ENCODE assay signal across 8 mouse cellular contexts in the genomic region with DNA sequence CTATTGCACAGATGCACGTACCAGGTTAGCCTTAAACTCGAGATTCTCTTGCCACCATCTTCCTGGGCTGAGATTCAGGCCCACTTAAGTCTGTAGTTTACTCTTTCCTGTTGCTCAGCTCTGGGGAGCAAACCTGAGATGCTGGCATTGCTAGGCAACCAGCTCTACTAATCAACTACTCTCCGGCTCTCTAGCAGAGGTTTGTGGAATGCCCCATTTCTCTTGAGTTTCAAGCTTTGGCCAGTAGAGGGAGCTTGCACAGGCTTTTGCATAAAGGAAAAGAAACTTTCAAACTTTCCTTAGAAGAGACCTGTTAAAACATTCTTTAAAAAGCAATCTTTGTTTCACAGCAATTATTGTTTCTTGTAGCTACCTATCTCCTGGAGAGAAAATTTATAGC. TPM values are rescaled to one million over a fixed set of nuclear protein-coding genes. Genes with fewer than 3 reads are reported as not detected.
DNase-seq lines count a peak whose midpoint lies in the region; ATAC-seq and TF ChIP-seq lines count a peak whose summit lies in the region.

No protein-coding gene starts in this region.

- TF ChIP-seq EP300 in liver, postnatal 0 days (IDR thresholded peaks at IDR 0.05; ENCODE audit: low read depth) = no peak

- WGBS in liver, adult 2 months = 32% methylated on average over 3 of the region's 3 CpGs
- 37% methylated on average over 3 of the region's 3 CpGs for WGBS in liver, embryonic 11.5 days
- 32% methylated on average over 3 of the region's 3 CpGs for WGBS in forebrain, embryonic 11.5 days
- 36% methylated on average over 3 of the region's 3 CpGs for WGBS in liver, postnatal 0 days (ENCODE audit: insufficient replicate concordance)
- WGBS in neural tube, embryonic 13.5 days = 28% methylated on average over 3 of the region's 3 CpGs

- no peak for ATAC-seq in liver, embryonic 11.5 days (replicated peaks; ENCODE audit: low FRiP score)
- ATAC-seq in forebrain, embryonic 11.5 days (replicated peaks; ENCODE audit: low FRiP score) = 0 out of 2 replicates have a peak, but pooled peaks have one; percentile 51
- no peak for ATAC-seq in liver, postnatal 0 days
- ATAC-seq in neural tube, embryonic 13.5 days (ENCODE audit: low read depth) = 0 out of 2 replicates have a peak, but pooled peaks have one; percentile 53

- no peaks in the 10 kb centered on the region for H3K27me3 ChIP-seq in liver, adult 2 months (ENCODE audit: control insufficient read depth, insufficient read depth, low read length)
- peaks cover 7% of the 10 kb centered on the region for H3K27me3 ChIP-seq in liver, embryonic 11.5 days (replicated peaks; ENCODE audit: control insufficient read depth, insufficient read depth, low read length)
- no peaks in the 10 kb centered on the region for H3K27me3 ChIP-seq in forebrain, embryonic 11.5 days (ENCODE audit: control insufficient read depth, insufficient read depth, low read length)
- no peaks in the 10 kb centered on the region for H3K27me3 ChIP-seq in liver, postnatal 0 days (ENCODE audit: insufficient read depth, low read length)
- no peaks in the 10 kb centered on the region for H3K27me3 ChIP-seq in neural tube, embryonic 13.5 days

- peak; percentile 34 for DNase-seq in liver, adult 2 months (ENCODE audit: extremely low read depth, low read depth, low spot score)
- DNase-seq in liver, embryonic 11.5 days (ENCODE audit: low spot score) = no peak
- peak; percentile 5 for DNase-seq in adrenal gland, postnatal 25 days
- peak; percentile 57 for DNase-seq in forebrain, embryonic 11.5 days (ENCODE audit: low spot score)
- DNase-seq in kidney, adult 8-10 months = peak; percentile 29 to 58
- peak; percentile 45 for DNase-seq in liver, postnatal 0 days
- DNase-seq in urinary bladder, adult 2 months (ENCODE audit: low spot score) = no peak

- no peaks in the 10 kb centered on the region for H3K9me3 ChIP-seq in liver, embryonic 11.5 days (ENCODE audit: control insufficient read depth, low read length)
- no peaks in the 10 kb centered on the region for H3K9me3 ChIP-seq in forebrain, embryonic 11.5 days (ENCODE audit: control insufficient read depth, low read length)
- H3K9me3 ChIP-seq in liver, postnatal 0 days (ENCODE audit: low read length) = no peaks in the 10 kb centered on the region
- no peaks in the 10 kb centered on the region for H3K9me3 ChIP-seq in neural tube, embryonic 13.5 days

- H3K4me3 ChIP-seq in liver, adult 2 months (ENCODE audit: insufficient read depth, low read depth, low read length) = no peak overlapping the region
- H3K4me3 ChIP-seq in liver, embryonic 11.5 days (ENCODE audit: low read depth, low read length) = no peak overlapping the region
- H3K4me3 ChIP-seq in forebrain, embryonic 11.5 days (ENCODE audit: low read depth, low read length) = no peak overlapping the region
- no peak overlapping the region for H3K4me3 ChIP-seq in liver, postnatal 0 days (ENCODE audit: low read depth, low read length)
- H3K4me3 ChIP-seq in neural tube, embryonic 13.5 days = no peak overlapping the region

- no peak overlapping the region for H3K9ac ChIP-seq in liver, adult 2 months (ENCODE audit: low read depth, low read length)
- H3K9ac ChIP-seq in liver, embryonic 11.5 days (ENCODE audit: low read depth, low read length) = no peak overlapping the region
- no peak overlapping the region for H3K9ac ChIP-seq in forebrain, embryonic 11.5 days (ENCODE audit: low read length)
- no peak overlapping the region for H3K9ac ChIP-seq in liver, postnatal 0 days (replicated peaks)
- H3K9ac ChIP-seq in neural tube, embryonic 13.5 days = no peak overlapping the region

- TF ChIP-seq CTCF in liver, adult 2 months (IDR thresholded peaks at IDR 0.05; ENCODE audit: low read depth, low read length) = peak; percentile 35
- peak; percentile 78 for TF ChIP-seq CTCF in liver, postnatal 0 days (IDR thresholded peaks at IDR 0.05; ENCODE audit: low read depth)

- H3K36me3 ChIP-seq in liver, adult 2 months (ENCODE audit: control insufficient read depth, insufficient read depth, low read length) = no peaks in the 10 kb centered on the region
- no peaks in the 10 kb centered on the region for H3K36me3 ChIP-seq in liver, embryonic 11.5 days (ENCODE audit: control insufficient read depth, insufficient read depth, low read length)
- no peaks in the 10 kb centered on the region for H3K36me3 ChIP-seq in forebrain, embryonic 11.5 days (ENCODE audit: control insufficient read depth, insufficient read depth, low read length)
- no peaks in the 10 kb centered on the region for H3K36me3 ChIP-seq in liver, postnatal 0 days (replicated peaks; ENCODE audit: insufficient read depth, low read length)
- no peaks in the 10 kb centered on the region for H3K36me3 ChIP-seq in neural tube, embryonic 13.5 days

- H3K27ac ChIP-seq in liver, adult 2 months (replicated peaks; ENCODE audit: insufficient read depth, low read depth, low read length) = no peak overlapping the region
- no peak overlapping the region for H3K27ac ChIP-seq in liver, embryonic 11.5 days (ENCODE audit: low read depth, low read length)
- no peak overlapping the region for H3K27ac ChIP-seq in forebrain, embryonic 11.5 days (ENCODE audit: low read depth, low read length)
- H3K27ac ChIP-seq in liver, postnatal 0 days (ENCODE audit: low read depth) = no peak overlapping the region
- no peak overlapping the region for H3K27ac ChIP-seq in neural tube, embryonic 13.5 days (replicated peaks)

- H3K4me1 ChIP-seq in liver, adult 2 months (ENCODE audit: control insufficient read depth, insufficient read depth, low read length) = no peaks in the 10 kb centered on the region
- no peaks in the 10 kb centered on the region for H3K4me1 ChIP-seq in liver, embryonic 11.5 days (replicated peaks; ENCODE audit: control insufficient read depth, insufficient read depth, low read length)
- H3K4me1 ChIP-seq in forebrain, embryonic 11.5 days (replicated peaks; ENCODE audit: control insufficient read depth, insufficient read depth, low read length) = no peaks in the 10 kb centered on the region
- no peaks in the 10 kb centered on the region for H3K4me1 ChIP-seq in liver, postnatal 0 days (ENCODE audit: insufficient read depth)
- no peaks in the 10 kb centered on the region for H3K4me1 ChIP-seq in neural tube, embryonic 13.5 days (replicated peaks)

- H3K79me2 ChIP-seq in liver, adult 2 months (ENCODE audit: control insufficient read depth, insufficient read depth, low read length) = no peaks in the 10 kb centered on the region

- no peak overlapping the region for H3K4me2 ChIP-seq in liver, embryonic 11.5 days
- H3K4me2 ChIP-seq in forebrain, embryonic 11.5 days (ENCODE audit: low read depth, low read length, severe bottlenecking) = no peak overlapping the region
- H3K4me2 ChIP-seq in liver, postnatal 0 days (ENCODE audit: low read depth, low read length) = no peak overlapping the region
- no peak overlapping the region for H3K4me2 ChIP-seq in neural tube, embryonic 13.5 days

- TF ChIP-seq POLR2A in liver, adult 2 months (IDR thresholded peaks at IDR 0.05; ENCODE audit: extremely low read depth, insufficient read depth, low read length) = no peak

RNA-seq across cellular contexts. Expression of a gene that starts 19.8 kb away (rescaled TPM):
- 0.09 TPM in 1 of 2 replicates, not detected in the other for total RNA-seq in liver, adult 2 months (2014; rRNA removed)
- 0.11 TPM in 1 of 2 replicates, not detected in the other for polyA plus RNA-seq in liver, adult 2 months (2012; rRNA removed)
- not detected in 2 replicates for polyA plus RNA-seq in liver, embryonic 11.5 days (2014; fragmentation: Nextera tagmentation; extraction: Ambion mirVana)
- total RNA-seq in adrenal gland, postnatal 25 days (2021) = not detected in 2 replicates
- not detected in 2 replicates for polyA plus RNA-seq in forebrain, embryonic 11.5 days (2014; fragmentation: Nextera tagmentation; extraction: Ambion mirVana)
- polyA plus RNA-seq in liver, postnatal 0 days (2015; fragmentation: Nextera tagmentation; extraction: Ambion mirVana) = 0.06 TPM in 1 of 2 replicates, not detected in the other
- polyA plus RNA-seq in neural tube, embryonic 13.5 days (2015; fragmentation: Nextera tagmentation; extraction: Ambion mirVana) = not detected in 2 replicates
- 0.08 and 0.12 TPM in 2 replicates for polyA plus RNA-seq in urinary bladder, adult 2 months (2012; rRNA removed)

RNA-seq across cellular contexts. Expression of a gene that starts 19.9 kb away (rescaled TPM):
- 9.7 and 10.9 TPM in 2 replicates for total RNA-seq in liver, adult 2 months (2014; rRNA removed)
- 2.7 and 3.3 TPM in 2 replicates for polyA plus RNA-seq in liver, adult 2 months (2012; rRNA removed)
- polyA plus RNA-seq in liver, embryonic 11.5 days (2014; fragmentation: Nextera tagmentation; extraction: Ambion mirVana) = 28.4 and 32.9 TPM in 2 replicates
- 28.5 and 40.3 TPM in 2 replicates for total RNA-seq in adrenal gland, postnatal 25 days (2021)
- 37.9 and 38.9 TPM in 2 replicates for polyA plus RNA-seq in forebrain, embryonic 11.5 days (2014; fragmentation: Nextera tagmentation; extraction: Ambion mirVana)
- 6.7 and 8.1 TPM in 2 replicates for polyA plus RNA-seq in liver, postnatal 0 days (2015; fragmentation: Nextera tagmentation; extraction: Ambion mirVana)
- polyA plus RNA-seq in neural tube, embryonic 13.5 days (2015; fragmentation: Nextera tagmentation; extraction: Ambion mirVana) = 41.9 and 44.1 TPM in 2 replicates
- polyA plus RNA-seq in urinary bladder, adult 2 months (2012; rRNA removed) = 17.8 and 20.0 TPM in 2 replicates

RNA-seq across cellular contexts. Expression of a gene that starts 46.3 kb away (rescaled TPM):
- 0.34 and 0.55 TPM in 2 replicates for total RNA-seq in liver, adult 2 months (2014; rRNA removed)
- polyA plus RNA-seq in liver, adult 2 months (2012; rRNA removed) = 0.07 TPM in 1 of 2 replicates, not detected in the other
- 0.21 TPM in 1 of 2 replicates, not detected in the other for polyA plus RNA-seq in liver, embryonic 11.5 days (2014; fragmentation: Nextera tagmentation; extraction: Ambion mirVana)
- 1.2 and 1.3 TPM in 2 replicates for total RNA-seq in adrenal gland, postnatal 25 days (2021)
- not detected in 2 replicates for polyA plus RNA-seq in forebrain, embryonic 11.5 days (2014; fragmentation: Nextera tagmentation; extraction: Ambion mirVana)
- polyA plus RNA-seq in liver, postnatal 0 days (2015; fragmentation: Nextera tagmentation; extraction: Ambion mirVana) = not detected in 2 replicates
- polyA plus RNA-seq in neural tube, embryonic 13.5 days (2015; fragmentation: Nextera tagmentation; extraction: Ambion mirVana) = not detected in 2 replicates
- 0.11 and 0.13 TPM in 2 replicates for polyA plus RNA-seq in urinary bladder, adult 2 months (2012; rRNA removed)

Comparison
In these comparisons a context has a peak if more than half of its experiments do, and no peak if none do; other contexts are left out.
1. DNase-seq: peak in liver, adult 2 months (single experiment), adrenal gland, postnatal 25 days (single experiment), forebrain, embryonic 11.5 days (single experiment), kidney, adult 8-10 months (2 of 2) and liver, postnatal 0 days (single experiment); none in liver, embryonic 11.5 days (single experiment) and urinary bladder, adult 2 months (single experiment).
2. ATAC-seq: peak in forebrain, embryonic 11.5 days (single experiment) and neural tube, embryonic 13.5 days (single experiment); none in liver, embryonic 11.5 days (single experiment) and liver, postnatal 0 days (single experiment).